Mouse (Mus musculus): Measurements from ENCODE around the gene Rabep2. TPM values are rescaled to one million over a fixed set of nuclear protein-coding genes. Genes with fewer than 3 reads are reported as not detected.

Rabep2 gene
- total RNA-seq, 2 experiments from 2014 or later = 42.2 to 43.2 TPM

DNA sequence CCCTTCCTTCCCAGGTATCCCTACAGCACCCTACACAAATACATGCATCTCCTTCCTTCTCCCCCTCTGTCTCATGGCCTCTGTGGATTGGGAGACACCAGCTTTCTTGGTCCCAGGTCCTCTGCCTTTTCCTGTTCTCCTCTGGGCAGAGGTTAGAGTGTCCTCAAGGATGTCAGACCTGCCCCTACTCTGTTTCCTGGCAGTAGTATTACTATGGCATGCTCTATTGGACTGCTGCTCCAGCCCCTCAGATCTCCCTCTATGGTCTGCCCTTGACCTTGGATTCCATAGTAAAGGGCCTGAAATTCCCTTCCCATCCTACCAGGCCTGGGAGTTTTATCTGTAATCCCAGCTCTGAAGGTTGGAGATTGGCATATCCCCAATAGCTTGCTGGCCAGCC lies 1.6 kb downstream of the Rabep2 start:
- no peak for DNase-seq (ENCODE audit: low spot score in 2 of 2)

DNA sequence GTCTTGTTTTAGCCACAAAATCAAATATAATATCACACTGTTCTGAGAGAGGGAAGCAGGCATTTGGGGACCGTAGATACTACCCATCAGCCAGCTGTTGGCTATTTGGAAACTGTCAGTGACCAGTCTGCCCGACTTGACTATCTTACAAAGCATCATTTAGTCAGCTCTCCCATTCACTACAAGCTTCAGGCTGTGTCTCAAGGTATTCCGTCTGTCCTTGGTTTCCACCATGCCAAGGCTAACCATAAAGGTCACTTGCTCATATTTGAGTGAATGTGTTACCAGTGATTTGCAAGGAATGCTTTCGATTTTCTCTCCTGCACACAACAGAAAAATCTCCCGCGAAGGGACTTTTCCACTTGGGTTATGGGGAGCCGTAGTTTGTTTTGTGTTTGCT lies 6.2 kb downstream of the Rabep2 start:
- DNase-seq (ENCODE audit: low spot score in 2 of 2) = no peak

DNA sequence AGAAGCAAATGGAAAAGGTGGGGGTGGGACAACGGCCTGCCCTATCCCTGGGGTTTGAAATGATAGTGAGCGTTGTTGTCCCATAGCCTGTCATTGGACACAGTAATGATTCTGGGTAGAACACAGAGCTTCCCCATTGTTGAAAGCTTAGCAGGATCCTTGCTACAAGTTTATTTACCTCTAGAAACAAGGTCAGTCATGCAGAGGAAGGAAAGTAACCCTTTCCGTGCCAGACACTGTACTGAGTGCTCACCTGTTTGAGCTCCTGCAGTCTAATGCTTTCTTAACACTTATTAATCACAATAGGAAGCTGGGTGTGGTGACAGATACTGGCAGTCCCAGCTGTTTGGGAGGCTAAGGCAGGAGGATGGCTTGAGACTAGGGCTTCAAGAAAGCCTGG lies 7.2 kb downstream of the Rabep2 start:
- DNase-seq (ENCODE audit: low spot score in 2 of 2) = no peak

DNA sequence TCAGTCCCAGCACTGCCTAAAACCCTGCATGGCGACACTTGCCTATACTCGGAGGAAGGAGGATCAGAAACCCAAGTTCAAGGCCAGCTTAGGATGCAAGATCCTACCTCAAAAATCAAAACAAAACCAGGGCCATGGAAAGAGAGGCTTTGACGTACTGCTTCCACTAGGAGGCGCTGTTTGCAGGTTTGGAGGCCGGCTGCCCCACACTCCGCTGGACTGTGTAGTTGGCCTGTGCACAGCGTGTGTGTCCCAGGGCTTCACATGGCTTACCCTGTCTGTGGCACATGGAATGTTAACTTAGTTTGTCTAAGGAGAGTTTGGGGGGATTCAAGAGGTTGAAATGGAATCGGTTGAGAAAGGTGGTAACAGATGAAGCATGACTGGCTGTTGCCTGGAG lies 8.3 kb downstream of the Rabep2 start:
- peak; percentile 62 to 69 for DNase-seq (ENCODE audit: low spot score in 2 of 2)

DNA sequence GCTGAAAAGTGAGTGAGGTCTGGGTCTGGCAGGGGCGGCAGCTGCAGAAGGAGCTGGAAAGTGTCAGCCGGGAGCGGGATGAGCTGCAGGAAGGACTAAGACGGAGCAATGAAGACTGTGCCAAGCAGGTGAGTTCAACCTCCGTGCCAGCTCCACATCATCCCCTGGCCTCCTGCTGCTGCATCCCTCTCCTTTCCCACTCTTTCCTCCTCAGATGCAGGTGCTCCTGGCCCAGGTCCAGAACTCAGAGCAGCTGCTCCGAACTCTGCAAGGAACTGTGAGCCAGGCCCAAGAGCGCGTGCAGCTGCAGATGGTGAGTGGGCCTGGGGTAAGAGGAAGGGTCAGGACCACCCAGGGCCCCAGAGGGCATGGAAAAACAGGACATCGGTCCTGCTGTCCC lies 11.6 kb downstream of the Rabep2 start:
- no peak for DNase-seq (ENCODE audit: low spot score in 2 of 2)

DNA sequence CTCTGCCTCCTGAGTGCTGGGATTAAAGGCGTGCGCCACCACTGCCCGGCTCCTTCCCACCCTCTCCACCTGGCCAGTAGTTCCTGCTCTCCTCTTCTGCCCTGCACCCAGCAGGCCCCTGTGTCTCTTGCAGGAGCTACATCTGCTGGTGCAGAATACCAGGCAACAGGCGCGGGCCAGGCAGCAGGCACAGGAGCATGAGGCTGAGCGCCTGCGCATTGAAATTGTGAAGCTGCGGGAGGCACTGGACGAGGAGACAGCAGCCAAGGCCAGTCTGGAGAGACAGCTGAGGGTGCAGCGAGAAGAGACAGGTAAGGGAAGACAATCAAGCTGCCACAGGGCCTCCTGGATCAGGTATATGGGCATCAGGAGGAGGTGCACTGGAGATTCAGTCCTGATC lies 15.4 kb downstream of the Rabep2 start:
- DNase-seq (ENCODE audit: low spot score in 2 of 2) = no peak

DNA sequence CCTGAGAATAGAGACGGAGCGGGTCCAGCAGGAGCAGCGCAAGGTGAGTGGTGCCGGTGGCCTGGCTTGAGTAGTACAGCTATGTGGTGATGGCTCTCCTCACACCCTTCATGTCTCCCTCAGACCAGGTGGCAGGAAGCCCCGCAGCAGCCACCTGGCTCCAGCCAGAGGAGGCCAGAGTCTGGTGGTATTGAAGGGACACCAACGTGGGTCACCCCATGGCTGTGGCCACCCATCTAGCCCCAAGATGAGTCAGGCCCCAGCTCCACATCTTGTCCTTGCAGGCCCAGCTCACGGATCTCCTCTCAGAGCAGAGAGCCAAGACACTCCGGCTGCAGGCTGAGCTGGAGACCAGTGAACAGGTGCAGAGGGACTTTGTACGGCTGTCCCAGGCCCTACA lies 16.0 kb downstream of the Rabep2 start:
- DNase-seq (ENCODE audit: low spot score in 2 of 2) = no peak

DNA sequence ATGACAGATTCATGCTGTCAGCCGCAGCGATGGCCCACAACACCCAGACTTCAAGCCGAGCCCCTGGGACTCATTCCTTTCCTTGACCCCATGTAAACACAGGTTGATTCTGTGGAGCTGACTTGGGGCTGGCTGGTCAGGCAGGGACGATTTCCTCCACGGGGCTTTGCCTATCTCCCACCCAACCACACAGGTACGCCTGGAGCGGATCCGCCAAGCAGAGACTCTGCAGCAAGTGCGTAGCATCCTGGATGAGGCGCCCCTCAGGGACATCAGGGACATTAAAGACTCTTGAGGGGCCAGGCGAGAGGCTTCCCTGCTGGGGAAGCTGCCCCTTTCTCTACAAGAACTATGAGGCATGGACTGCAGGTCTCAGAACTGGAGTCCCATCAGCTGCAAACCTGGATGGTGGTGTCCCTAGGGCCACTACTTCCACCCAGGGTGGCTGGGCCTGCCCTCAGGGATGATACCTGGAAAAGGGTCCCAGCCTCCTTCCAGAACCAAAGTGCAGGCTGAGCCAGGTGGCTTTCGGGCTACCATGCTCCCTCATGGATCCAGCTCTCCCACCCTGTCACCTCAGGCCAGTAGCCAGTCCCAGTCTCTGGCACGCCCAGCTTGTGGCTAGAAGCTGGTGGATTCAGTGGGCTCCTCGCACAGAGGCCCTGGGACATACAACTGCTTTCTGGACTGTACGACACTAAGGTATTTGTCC lies 16.7 kb downstream of the Rabep2 start:
- DNase-seq (ENCODE audit: low spot score in 2 of 2) = no peak

DNA sequence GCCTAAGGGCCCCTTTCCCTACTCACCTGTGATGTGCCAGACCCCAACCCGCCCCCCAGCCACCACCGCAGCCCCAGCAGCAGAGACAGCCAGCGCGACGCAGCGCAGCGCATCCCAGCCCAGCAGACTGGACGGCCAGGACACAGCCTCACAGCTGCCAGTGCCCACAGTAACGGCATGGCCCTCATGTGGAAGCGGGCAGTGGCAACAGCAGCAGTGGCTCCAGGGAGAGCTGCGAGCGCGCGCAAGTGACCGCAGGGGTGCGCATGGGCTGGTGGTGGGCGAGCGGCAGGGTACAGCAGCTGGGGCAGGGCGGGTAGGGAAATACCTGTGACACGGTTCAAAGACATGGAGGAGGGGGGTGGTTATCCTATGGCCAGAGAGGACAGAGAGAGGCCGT lies 17.7 kb downstream of the Rabep2 start:
- no peak for DNase-seq (ENCODE audit: low spot score in 2 of 2)

DNA sequence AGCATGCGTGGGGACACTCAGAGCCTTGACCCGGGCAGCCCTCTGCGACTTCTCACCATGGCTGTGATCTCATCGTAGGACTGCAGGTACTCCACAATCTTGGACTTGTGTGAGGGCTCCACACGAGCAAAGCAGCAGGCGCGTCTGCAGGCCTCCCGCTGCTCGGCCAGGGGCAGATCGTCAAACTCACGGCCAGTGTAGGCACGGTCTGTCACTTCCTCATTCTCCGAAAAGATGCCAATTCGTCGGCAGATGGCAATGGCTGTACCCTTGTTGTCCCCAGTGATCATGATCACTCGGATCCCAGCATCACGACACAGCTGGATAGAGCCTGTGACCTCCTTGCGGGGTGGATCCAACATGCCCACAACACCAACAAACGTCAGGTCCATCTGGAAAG lies 19.9 kb downstream of the Rabep2 start:
- DNase-seq (ENCODE audit: low spot score in 2 of 2) = no peak

DNA sequence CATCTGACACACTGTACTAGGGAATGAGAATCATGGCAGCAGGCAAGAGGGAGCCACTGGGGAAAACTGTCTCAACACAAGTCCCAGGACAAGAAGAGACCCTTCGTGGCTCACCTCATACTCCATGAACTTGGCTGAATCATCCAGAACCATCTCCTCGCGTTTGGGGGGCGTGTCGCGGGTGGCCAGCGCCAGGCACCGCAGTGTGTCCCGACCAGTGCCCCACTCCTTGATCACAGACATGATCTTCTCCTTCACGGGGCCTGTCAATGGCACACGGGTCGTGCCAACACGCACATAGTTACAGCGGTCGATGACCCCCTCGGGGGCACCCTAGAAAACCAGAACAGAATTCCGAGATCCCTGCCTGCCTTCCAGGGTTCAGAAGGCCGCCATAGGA lies 21.4 kb downstream of the Rabep2 start:
- DNase-seq (ENCODE audit: low spot score in 2 of 2) = no peak

DNA sequence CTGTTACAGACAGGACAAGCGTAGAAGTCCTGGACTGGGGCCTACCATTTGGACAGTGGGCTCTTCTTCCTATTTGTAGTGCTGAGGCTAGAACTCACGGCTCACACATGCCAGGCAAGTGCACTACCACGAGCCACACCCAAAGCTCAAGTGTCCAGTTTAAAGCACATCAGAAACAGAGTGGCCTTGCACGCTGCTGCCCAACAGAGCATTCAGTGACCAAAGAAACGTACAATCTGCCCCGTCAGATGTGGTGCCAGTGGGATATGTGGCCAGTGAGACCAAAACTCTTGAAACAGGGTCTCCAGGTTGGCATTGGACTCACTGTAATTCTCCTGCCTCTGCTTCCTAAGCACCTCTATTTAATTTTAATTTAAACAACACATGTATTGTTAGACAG lies 22.1 kb downstream of the Rabep2 start:
- no peak for DNase-seq (ENCODE audit: low spot score in 2 of 2)

DNA sequence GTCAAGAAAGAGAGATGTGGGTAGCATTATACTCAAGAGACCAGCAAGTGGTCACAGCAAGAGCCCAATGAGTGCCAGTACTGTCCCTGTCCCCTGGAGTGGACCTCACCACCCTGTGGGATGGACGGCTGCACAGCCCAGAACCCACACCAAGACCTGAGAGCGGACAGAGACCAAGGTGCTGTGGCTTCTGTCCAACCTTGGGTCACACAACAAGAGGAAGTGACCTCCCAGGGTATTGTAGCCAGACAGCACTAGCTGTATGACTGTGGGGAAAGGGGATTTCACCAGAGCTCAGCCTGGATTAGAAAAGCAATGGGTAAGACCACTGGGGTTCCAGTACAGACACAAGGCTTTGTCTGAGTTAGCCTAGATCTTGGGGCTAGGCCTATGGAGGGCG lies 23.7 kb downstream of the Rabep2 start:
- no peak for DNase-seq (ENCODE audit: low spot score in 2 of 2)

DNA sequence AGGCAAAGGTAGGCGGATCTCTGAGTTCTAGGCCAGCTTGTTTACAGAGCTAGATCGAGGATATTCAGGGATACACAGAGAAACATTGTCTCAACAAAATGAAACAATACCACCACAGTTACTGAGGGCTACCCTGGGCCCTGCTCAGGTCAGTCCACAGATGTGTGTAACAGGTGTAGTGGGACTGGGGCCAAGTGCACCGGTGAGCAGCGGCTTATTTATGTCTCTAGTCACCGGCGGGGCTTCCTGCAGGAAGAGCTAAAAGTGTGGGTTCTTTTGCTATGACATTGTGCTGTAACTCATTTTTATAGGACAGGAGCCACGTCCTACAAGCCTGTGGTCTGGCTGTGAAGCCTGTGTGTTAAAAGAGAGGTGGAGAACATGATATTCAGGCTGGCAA lies 25.3 kb downstream of the Rabep2 start:
- no peak for DNase-seq (ENCODE audit: low spot score in 2 of 2)

DNA sequence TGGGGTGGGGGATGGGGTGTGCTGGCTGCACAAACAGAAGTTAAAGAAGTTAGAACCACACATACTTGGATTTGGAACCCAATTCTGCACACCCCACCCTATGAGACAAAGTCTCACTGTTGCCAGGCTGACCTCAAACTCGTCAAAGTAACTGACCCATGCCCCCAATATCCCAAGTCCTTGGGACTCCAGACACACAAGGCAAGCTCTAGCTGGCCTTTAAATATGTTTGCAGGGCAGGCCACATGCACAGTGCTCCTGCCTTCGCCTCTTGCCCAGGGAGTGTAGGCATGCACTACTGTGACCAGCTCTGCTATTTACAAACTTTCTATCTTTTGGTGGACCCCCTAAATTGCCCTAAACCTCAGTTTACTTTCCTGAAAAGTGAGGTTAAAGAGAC lies 26.7 kb downstream of the Rabep2 start:
- DNase-seq (ENCODE audit: low spot score in 2 of 2) = no peak

DNA sequence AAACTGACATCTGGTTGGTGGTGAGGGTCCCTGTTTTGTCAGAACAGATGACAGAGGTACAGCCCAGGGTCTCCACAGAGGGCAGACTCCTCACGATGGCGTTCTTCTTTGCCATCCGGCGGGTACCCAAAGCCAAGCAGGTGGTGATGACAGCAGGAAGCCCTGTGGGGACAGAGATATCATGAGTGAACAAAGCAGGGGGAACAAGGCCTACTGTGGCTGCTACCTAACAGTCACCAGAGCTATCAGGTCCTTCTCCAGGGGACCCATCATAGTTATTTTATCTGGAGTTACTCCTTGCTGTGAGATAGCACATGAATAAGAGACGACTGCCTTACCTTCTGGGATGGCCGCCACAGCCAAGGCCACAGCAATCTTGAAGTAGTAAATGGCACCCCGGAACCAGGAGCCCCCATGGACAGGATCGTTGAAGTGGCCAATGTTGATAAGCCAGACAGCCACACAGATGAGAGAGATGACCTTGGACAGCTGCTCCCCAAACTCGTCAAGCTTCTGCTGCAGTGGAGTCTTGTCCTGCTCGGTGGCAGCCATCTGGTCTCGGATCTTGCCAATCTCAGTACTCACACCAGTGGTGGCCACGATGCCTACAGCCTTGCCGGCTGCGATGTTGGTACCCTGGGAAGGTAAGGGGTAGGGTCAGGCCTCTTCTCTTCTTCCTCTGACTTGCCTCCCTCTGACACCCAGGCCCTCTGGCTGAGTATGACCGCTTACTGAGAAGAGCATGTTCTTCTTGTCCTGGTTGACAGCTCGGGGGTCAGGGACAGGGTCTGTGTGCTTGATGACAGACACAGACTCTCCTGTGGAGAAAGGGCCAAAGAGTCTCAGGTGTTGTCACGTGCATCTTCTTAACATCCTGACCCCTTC lies 28.1 kb downstream of the Rabep2 start:
- no peak for DNase-seq (ENCODE audit: low spot score in 2 of 2)

DNA sequence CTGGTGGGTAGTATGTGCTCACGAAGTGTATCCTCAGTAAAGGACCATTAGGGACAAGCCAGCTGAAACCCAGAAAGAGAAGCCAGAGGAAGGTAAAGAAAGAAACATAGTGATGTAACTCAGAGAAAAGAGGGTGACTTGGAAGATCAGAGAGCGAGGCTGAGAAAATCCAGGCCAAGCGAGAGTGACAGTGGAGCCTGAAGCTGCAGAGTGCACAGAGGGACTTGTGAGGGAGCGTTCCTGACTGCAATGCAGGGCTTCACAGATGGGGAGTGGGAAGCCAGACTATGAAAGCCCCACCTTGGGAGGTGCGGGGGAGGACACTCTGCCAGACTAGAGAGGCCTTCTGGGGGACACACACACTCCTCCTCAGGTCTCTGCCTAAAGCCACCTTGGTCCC lies 29.7 kb downstream of the Rabep2 start:
- no peak for DNase-seq (ENCODE audit: low spot score in 2 of 2)

DNA sequence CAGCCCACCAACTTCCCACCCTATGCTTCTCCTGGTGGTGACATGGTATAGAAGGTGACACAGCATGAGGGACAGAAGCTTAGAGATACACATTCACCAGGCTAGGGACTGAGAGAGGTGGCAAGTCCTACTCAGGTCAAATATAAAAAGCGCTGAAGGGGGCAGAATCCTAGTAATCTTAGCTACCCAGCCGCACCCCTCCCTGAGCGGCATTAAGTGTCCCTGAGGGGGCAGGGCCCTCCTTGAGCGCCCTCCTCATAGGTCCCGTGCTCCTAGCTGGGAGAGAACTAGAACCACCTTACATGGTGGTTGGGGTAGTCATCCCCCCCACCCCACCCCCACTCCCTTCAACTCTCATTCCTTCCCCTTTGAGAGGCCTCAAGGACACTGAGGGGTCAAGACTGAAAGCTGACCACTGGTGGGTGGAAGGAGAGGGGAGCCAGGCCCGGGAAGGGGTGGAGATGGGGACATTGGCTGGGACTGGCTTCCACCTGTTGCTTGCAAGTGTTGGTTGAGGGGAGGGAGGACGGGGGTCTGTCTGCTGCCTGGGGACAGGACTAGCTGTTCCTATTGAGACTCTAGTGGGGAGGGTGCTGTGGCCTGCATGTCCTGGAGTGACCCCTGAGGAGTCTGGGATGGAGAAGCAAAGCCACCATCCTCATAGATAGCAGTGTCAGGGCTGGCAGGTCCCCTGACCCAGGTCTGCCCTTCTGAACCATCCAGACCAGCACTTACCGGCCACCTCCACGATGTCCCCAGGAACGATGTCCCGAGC lies 30.5 kb downstream of the Rabep2 start:
- DNase-seq (ENCODE audit: low spot score in 2 of 2) = no peak

DNA sequence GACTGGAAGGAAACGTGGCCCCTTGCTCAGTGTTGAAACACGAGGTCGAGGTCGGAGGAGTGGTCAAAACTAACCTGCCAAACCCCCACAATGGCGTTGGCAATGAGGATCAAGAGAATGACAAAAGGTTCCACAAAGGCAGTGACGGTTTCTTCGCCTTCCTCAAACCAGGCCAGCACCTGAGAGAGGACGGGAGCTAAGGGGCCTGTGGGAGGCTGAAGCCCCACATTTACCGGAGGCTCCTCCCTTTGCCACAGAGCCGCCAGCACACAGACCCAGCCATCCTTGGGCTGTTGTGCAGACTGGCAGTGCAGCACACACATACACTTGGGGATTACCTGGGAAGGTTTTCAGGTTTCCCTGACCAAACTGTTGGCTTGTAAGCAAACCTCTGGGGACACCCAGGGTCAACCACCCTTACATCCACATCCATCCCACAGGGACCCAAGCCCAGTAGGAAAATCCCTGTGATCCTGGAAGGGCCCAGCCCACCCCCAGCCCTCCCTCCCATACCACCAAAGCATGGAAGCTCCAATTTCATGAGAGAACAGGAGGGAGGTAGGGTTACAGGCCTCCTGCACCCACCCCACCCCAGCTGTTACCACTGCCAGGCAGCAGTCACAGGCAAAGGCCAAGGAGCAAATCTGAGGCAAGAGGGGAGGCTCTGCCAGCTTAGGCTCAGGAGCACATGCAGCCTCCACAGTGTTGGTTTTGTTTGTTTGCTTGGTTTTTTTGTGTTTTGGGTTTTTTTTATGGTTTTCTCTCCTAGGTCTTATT lies 32.3 kb downstream of the Rabep2 start:
- DNase-seq (ENCODE audit: low spot score in 2 of 2) = no peak

DNA sequence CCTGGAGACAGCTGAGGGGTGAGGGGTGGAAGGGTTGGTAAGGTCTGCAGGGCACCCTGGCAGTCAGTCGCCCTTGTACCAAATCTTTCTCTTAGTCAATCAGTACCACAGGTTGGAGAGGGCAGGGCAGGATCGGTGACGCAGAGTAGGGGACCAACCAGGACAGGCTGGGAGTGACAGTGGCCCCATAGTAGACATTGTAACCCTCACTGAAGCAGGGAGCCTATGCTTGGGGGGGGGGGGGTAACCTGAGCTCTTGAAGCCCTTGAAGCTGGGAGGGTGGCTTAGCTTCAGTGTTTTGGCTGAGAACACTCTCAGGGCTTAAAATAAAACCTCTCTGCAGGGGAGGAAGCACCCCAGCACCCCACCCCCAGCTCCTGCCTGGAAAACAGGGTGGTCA lies 33.1 kb downstream of the Rabep2 start:
- no peak for DNase-seq (ENCODE audit: low spot score in 2 of 2)

DNA sequence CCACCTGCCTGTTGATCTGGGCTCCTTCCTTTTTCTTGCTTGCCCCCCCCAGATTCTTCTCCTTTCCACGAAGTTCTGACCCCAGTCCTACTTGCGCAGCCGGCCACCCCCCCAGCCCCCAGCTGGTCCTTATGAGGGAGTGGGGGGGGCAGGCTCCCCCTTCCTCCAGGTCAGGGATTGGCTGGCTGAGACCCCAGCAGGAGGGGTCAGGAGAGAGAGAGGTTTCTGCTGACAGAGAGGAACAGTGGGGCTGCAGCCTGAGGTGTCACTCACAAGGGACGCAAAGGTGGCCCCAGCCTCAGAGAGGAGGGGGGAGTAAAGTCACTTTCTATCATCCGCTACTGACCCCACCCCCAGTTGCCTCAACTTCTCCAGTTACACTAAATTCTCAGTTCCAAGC lies 34.4 kb downstream of the Rabep2 start, which contains the start of gene Atp2a1:
Atp2a1 (minus strand) TSS at position 105 of the 400 bp plus-strand sequence.
- DNase-seq (ENCODE audit: low spot score in 2 of 2) = no peak
